Mouse (Mus musculus) embryonic fibroblast, embryonic 13.5 days (primary cell): ENCODE results near the gene Lrrc49.

Experiments used
- CTCF ChIP-seq: IDR thresholded peaks from 2 replicates; pipeline ENCODE4 v1.5.1; 2011; ENCODE audit warnings: mild to moderate bottlenecking, control low read depth, low read length, moderate library complexity, borderline replicate concordance; ENCODE audit not compliant: insufficient read depth
- POLR2A ChIP-seq: IDR thresholded peaks from 2 replicates; pipeline ENCODE4 v1.6.1; 2011; ENCODE audit warnings: low read depth, mild to moderate bottlenecking, control low read depth, low read length, moderate library complexity

- no peak for TF ChIP-seq POLR2A
- no peak for TF ChIP-seq CTCF
These were observed 37.7 kb downstream of the Lrrc49 start for GRCm38 (mm10) chr9:60650277-60650676.
